Mouse (Mus musculus) midbrain, embryonic 16.5 days (tissue): ENCODE data around the gene Pafah1b3. TPM values are rescaled to one million over a fixed set of nuclear protein-coding genes. Genes with fewer than 3 reads are reported as not detected.
"Not testable (repeated sequence)": the region's sequence is repeated elsewhere in the genome, so short reads cannot be mapped to it uniquely, and the experiment has no call there.

ENCODE experiments used
- ATAC-seq: fragments of 200-750 bp; cut with Nextera tagmentation; 2 replicates; pipeline ENCODE4 v1.8.0; 2017; ENCODE audit warnings: moderate TSS enrichment
- H3K27ac ChIP-seq: fragments of 300-500 bp; sonication (generic); 2 replicates; pipeline ENCODE4 v1.5.1; 2014; ENCODE audit warnings: mild to moderate bottlenecking, low read length, mixed read lengths
- H3K27me3 ChIP-seq: fragments of 300-500 bp; sonication (generic); 2 replicates; pipeline ENCODE4 v1.6.1; 2014; ENCODE audit warnings: low read depth, low read length, mixed read lengths; ENCODE audit not compliant: control insufficient read depth, insufficient read depth
- H3K36me3 ChIP-seq: fragments of 300-500 bp; sonication (generic); 2 replicates; pipeline ENCODE4 v1.6.1; 2014; ENCODE audit warnings: mild to moderate bottlenecking, low read length, moderate library complexity, mixed read lengths; ENCODE audit not compliant: control insufficient read depth, insufficient read depth
- H3K4me1 ChIP-seq: fragments of 300-500 bp; sonication (generic); 2 replicates; pipeline ENCODE4 v1.6.1; 2014; ENCODE audit warnings: mild to moderate bottlenecking, low read length, mixed read lengths; ENCODE audit not compliant: control insufficient read depth, insufficient read depth
- H3K4me2 ChIP-seq: fragments of 300-500 bp; sonication (generic); 2 replicates; pipeline ENCODE4 v1.6.1; 2014; ENCODE audit warnings: mild to moderate bottlenecking, low read length, mixed read lengths
- H3K4me3 ChIP-seq: fragments of 300-500 bp; sonication (generic); 2 replicates; pipeline ENCODE4 v1.5.1; 2014; ENCODE audit warnings: low read depth, mild to moderate bottlenecking, low read length, moderate library complexity, mixed read lengths
- H3K9ac ChIP-seq: fragments of 300-500 bp; sonication (generic); 2 replicates; pipeline ENCODE4 v1.6.1; 2014; ENCODE audit warnings: low read depth, low read length, mixed read lengths
- H3K9me3 ChIP-seq: fragments of 300-500 bp; sonication (generic); replicated peaks from 2 replicates; pipeline ENCODE4 v1.6.1; 2014; ENCODE audit warnings: mild to moderate bottlenecking, low read length, mixed read lengths; ENCODE audit not compliant: control insufficient read depth, poor library complexity, severe bottlenecking
- WGBS: fragments of 180-500 bp; shearing (Covaris S2); extraction: QIAGEN DNeasy Blood & Tissue Kit; methylation state at CpG from one replicate; pipeline ENCODE4 v1.1.7; 2014; 5-methylcytosine and 5-hydroxymethylcytosine counted together
- polyA plus RNA-seq: library from polyadenylated mRNA; unstranded; fragments of >200 nt; fragmentation: Nextera tagmentation; extraction: Ambion mirVana; gene quantifications from 2 replicates; pipeline ENCODE4 v1.2.1, GENCODE M21; 2015

Gene Pafah1b3
- polyA plus RNA-seq, 1 experiment from 2014 or later = 703 TPM

- Histone ChIP-seq H3K9ac (peak overlapping the region; percentile 95), H3K27me3 (no peaks in the 10 kb centered on the region), H3K9me3 (no peaks in the 10 kb centered on the region), H3K36me3 (peaks cover 19% of the 10 kb centered on the region), H3K4me2 (peak overlapping the region; percentile 72), H3K4me3 (peak overlapping the region; percentile 86), H3K27ac (peak overlapping the region; percentile 96), H3K4me1 (peaks cover 22% of the 10 kb centered on the region)
- under 1% methylated on average over 33 of the region's 33 CpGs for WGBS
- ATAC-seq = peak; percentile 97
Measured at GRCm38 (mm10) chr7:25267751-25268463, 29.9 kb downstream of the Pafah1b3 start.

DNA sequence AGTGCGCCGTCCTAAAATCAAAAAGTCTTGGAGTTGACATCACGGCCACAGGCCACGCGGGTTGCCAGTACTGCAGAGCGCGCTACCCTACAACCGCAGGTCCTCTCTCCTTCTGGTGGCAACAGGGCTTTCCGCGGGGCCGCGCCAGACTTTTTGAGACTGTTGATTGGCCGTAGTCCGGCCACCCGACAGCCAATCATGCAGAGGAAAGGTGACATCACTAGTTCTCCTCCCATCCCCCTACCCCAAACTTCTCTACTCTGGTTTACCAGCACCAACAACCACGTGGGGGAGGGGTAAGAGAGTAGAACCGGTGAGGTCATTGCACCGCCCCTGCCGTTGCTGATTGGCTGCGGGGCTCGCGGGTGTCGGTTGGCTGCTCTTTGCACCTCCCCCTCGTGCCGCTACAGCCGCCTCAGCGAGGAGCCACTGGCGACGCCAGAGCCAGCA lies 30.5 kb downstream of the Pafah1b3 start, which contains the start of gene Cic:
Cic (plus strand) TSS at position 404 of the 450 bp plus-strand sequence.
- no peaks in the 10 kb centered on the region for H3K27me3 ChIP-seq
- peaks cover 22% of the 10 kb centered on the region for H3K4me1 ChIP-seq
- peak within 1 kb of the TSS; percentile 86 for H3K4me3 ChIP-seq
- WGBS = under 1% methylated on average over 29 of the region's 29 CpGs
- peak within 1 kb of the TSS; percentile 96 for H3K27ac ChIP-seq
- H3K9me3 ChIP-seq = no peaks in the 10 kb centered on the region
- H3K9ac ChIP-seq = peak within 1 kb of the TSS; percentile 95
- ATAC-seq = peak; percentile 89
- peaks cover 13% of the 10 kb centered on the region for H3K36me3 ChIP-seq
- H3K4me2 ChIP-seq = peak within 1 kb of the TSS; percentile 72

- no peak for ATAC-seq
- WGBS = 87% methylated on average over 8 of the region's 8 CpGs
- no peaks in the 10 kb centered on the region for H3K9me3 ChIP-seq
- no peak overlapping the region; the same call in 1 of the 2 replicates for H3K9ac ChIP-seq
- peaks cover 4% of the 10 kb centered on the region; the same call in 1 of the 2 replicates for H3K36me3 ChIP-seq
- peak overlapping the region; percentile 72; the same call in 1 of the 2 replicates for H3K4me2 ChIP-seq
- peaks cover 22% of the 10 kb centered on the region for H3K4me1 ChIP-seq
- H3K27me3 ChIP-seq = no peaks in the 10 kb centered on the region
- no peak overlapping the region for H3K27ac ChIP-seq
- peak overlapping the region; percentile 86 for H3K4me3 ChIP-seq
Measured at GRCm38 (mm10) chr7:25266180-25266962, 31.4 kb downstream of the Pafah1b3 start.

DNA sequence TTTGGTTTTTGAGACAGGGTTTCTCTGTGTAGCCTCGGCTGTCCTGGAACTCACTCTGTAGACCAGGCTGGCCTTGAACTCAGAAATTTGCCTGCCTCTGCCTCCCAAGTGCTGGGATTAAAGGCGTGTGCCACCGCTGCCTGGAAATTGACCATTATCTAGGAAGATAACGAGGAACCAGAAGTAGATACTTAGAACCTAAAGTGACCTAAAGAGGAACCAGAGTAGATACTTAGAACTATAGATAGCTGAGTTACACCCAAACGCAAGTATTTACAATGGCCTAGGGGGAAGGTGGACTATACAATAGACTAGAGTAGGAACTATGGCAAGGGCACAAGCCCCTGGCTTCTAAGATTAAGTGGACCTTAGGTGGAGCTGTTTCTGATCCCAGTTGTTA lies 32.0 kb downstream of the Pafah1b3 start:
- H3K9me3 ChIP-seq, H3K27ac ChIP-seq, H3K9ac ChIP-seq, H3K36me3 ChIP-seq, H3K27me3 ChIP-seq, ATAC-seq, H3K4me2 ChIP-seq, H3K4me3 ChIP-seq: not testable (repeated sequence)
- H3K4me1 ChIP-seq = peaks cover 22% of the 10 kb centered on the region
- WGBS = 88% methylated on average over 5 of the region's 5 CpGs

DNA sequence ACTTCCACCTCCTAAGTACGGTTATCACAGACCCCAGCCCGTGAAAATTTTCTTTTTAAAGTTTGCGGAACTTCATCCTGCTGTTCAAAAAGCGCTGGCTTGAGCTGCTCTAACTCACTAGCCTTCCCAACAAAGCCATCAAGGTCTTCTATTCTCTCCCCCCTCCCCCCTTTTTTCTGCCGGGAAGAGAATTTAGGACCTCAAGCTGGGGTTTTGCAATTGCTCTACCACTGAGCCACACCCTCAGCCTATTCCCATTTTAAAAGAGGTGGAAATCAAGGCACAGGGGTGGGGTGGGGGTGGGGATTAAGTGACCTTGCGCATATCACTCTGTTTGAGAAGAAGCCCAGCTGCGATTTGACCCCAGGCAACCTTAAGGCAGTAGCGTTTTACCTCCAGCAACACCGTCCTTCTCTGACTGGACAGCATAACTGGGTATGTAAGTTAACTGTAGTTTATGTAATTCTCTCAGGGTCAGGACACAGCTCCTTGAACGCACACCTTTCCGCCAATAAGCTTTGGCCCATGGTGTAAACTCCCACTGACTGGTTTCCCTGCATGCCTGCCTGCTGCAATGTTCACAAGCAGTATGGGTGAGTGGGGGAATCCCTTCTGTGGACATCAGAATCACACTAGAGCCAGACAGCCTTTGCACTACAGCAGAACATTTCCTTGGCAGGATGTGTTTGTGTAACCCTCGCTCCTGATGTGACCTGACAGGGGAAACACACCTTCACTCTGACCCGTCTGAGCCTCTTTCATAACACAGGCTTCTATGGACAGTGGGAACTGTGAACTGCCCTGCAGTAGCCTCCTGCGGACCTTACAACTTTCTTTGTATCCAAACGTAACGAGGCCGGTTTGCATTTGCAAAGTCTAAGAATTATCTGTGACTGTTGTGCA lies 33.6 kb downstream of the Pafah1b3 start:
- no peak for ATAC-seq
- Histone ChIP-seq H3K27me3 (no peaks in the 10 kb centered on the region), H3K4me2 (no peak overlapping the region), H3K9ac (no peak overlapping the region), H3K4me3 (no peak overlapping the region), H3K36me3 (no peaks in the 10 kb centered on the region), H3K4me1 (peaks cover 10% of the 10 kb centered on the region), H3K9me3 (no peaks in the 10 kb centered on the region), H3K27ac (no peak overlapping the region)
- 26% methylated on average over 17 of the region's 17 CpGs for WGBS

GRCm38 (mm10) chr7:25261896-25262295 lies 35.9 kb downstream of the Pafah1b3 start:
- Histone ChIP-seq H3K36me3 (no peaks in the 10 kb centered on the region), H3K9ac (no peak overlapping the region), H3K9me3 (no peaks in the 10 kb centered on the region), H3K4me2 (no peak overlapping the region), H3K27me3 (no peaks in the 10 kb centered on the region), H3K27ac (no peak overlapping the region), H3K4me1 (peaks cover 2% of the 10 kb centered on the region), H3K4me3 (no peak overlapping the region)
- ATAC-seq = no peak
- 78% methylated on average over 1 of the region's 1 CpGs for WGBS

- H3K4me2 ChIP-seq = peak overlapping the region; percentile 97
- peak overlapping the region; percentile 70 for H3K27ac ChIP-seq
- H3K4me3 ChIP-seq = peak overlapping the region; percentile 76
- no peaks in the 10 kb centered on the region for H3K36me3 ChIP-seq
- no peaks in the 10 kb centered on the region for H3K9me3 ChIP-seq
- WGBS = 12% methylated on average over 8 of the region's 8 CpGs
- no peaks in the 10 kb centered on the region for H3K27me3 ChIP-seq
- no peak for ATAC-seq
- H3K4me1 ChIP-seq = peaks cover 42% of the 10 kb centered on the region
- H3K9ac ChIP-seq = peak overlapping the region; percentile 72
Measured at GRCm38 (mm10) chr7:25251822-25252221, 46.0 kb downstream of the Pafah1b3 start.

DNA sequence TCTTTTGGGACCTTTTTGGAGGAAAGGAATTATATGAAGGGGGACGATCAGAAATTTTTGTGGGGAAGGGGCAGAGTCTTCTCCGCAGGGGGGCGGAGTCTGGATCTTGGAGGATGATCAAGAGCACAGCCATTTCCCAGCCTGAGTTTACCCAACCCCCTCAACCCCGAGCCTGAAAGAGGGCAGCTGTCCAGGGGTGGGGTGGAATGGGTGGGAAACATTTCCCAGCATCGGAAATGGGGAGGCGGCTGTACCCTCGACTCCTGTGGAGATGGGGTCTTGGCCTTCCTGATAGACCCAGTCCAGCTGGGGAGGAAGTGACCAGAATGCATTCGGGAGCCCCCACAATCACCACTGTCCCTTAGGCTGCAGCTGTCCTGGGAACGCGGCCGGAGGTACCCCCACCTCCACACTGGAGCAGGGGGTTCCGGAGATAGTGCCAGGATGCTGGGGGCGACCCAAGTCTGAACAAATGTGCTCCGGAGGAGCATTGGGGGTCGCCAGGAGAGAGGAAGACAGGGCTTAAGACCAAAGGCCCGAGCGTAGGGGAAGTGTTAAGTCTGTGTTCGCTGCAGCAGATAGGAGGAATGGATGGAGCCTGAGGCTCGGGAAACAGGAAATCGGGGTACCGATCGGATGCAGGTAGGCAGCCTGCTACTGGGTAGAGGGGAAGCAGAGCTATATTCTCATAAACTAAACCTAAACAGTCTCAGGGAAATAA lies 46.6 kb downstream of the Pafah1b3 start:
- Histone ChIP-seq H3K9me3 (no peaks in the 10 kb centered on the region), H3K4me3 (peak overlapping the region; percentile 76), H3K27ac (peak overlapping the region; percentile 70), H3K4me1 (peaks cover 47% of the 10 kb centered on the region), H3K27me3 (no peaks in the 10 kb centered on the region), H3K4me2 (peak overlapping the region; percentile 97), H3K36me3 (no peaks in the 10 kb centered on the region), H3K9ac (peak overlapping the region; percentile 72)
- ATAC-seq = peak; percentile 13
- under 1% methylated on average over 22 of the region's 22 CpGs for WGBS
